Mouse (Mus musculus): ENCODE data around the gene Tead4.

Tead4 gene

GRCm38 (mm10) chr6:128288681-128289080 is 11.9 kb downstream of the Tead4 start:
- no peak for DNase-seq

GRCm38 (mm10) chr6:128285792-128286430 is 14.7 kb downstream of the Tead4 start:
- DNase-seq, result no peak

GRCm38 (mm10) chr6:128282126-128282525 is 18.5 kb downstream of the Tead4 start:
- no peak for DNase-seq

- no peak for DNase-seq
These were observed 20.0 kb downstream of the Tead4 start for GRCm38 (mm10) chr6:128280472-128281145.

GRCm38 (mm10) chr6:128279608-128280007 is 21.0 kb downstream of the Tead4 start:
- DNase-seq, result no peak

GRCm38 (mm10) chr6:128279099-128279498 is 21.5 kb downstream of the Tead4 start:
- DNase-seq, result no peak

- DNase-seq, result no peak
These were observed 23.2 kb downstream of the Tead4 start for GRCm38 (mm10) chr6:128277132-128278085.

GRCm38 (mm10) chr6:128276349-128276748 is 24.3 kb downstream of the Tead4 start:
- no peak for DNase-seq

GRCm38 (mm10) chr6:128275506-128276064 is 25.0 kb downstream of the Tead4 start:
- no peak for DNase-seq

- DNase-seq, result no peak
These were observed 27.1 kb downstream of the Tead4 start for GRCm38 (mm10) chr6:128273507-128273906.

GRCm38 (mm10) chr6:128272754-128273153 is 27.9 kb downstream of the Tead4 start:
- no peak for DNase-seq

GRCm38 (mm10) chr6:128269850-128270249 is 30.8 kb downstream of the Tead4 start:
- no peak for DNase-seq

GRCm38 (mm10) chr6:128264870-128265526 is 35.6 kb downstream of the Tead4 start:
- DNase-seq, result no peak

GRCm38 (mm10) chr6:128261486-128261885 is 39.1 kb downstream of the Tead4 start:
- DNase-seq, result no peak

- DNase-seq, result no peak
These were observed 41.4 kb downstream of the Tead4 start for GRCm38 (mm10) chr6:128259252-128259651.

GRCm38 (mm10) chr6:128255941-128256340 is 44.7 kb downstream of the Tead4 start:
- no peak for DNase-seq

GRCm38 (mm10) chr6:128255292-128255691 is 45.3 kb downstream of the Tead4 start:
- no peak for DNase-seq

- no peak for DNase-seq
These were observed 46.1 kb downstream of the Tead4 start for GRCm38 (mm10) chr6:128254551-128254950.

- DNase-seq, result no peak
These were observed 47.5 kb downstream of the Tead4 start for GRCm38 (mm10) chr6:128253111-128253510.

GRCm38 (mm10) chr6:128250596-128250995 is 50.0 kb downstream of the Tead4 start:
- no peak for DNase-seq

GRCm38 (mm10) chr6:128237102-128237763 is 63.4 kb downstream of the Tead4 start:
- DNase-seq, result no peak

- no peak for DNase-seq
These were observed 64.0 kb downstream of the Tead4 start for GRCm38 (mm10) chr6:128236581-128236980.

Measured in spleen, adult 18-20 months (tissue).